ENCODE assay signal across 10 mouse cellular contexts in genomic region chr1:191527089-191527488, GRCm38 (mm10). TPM values are rescaled to one million over a fixed set of nuclear protein-coding genes. Genes with fewer than 3 reads are reported as not detected.
DNase-seq lines count a peak whose midpoint lies in the region; ATAC-seq lines count a peak whose summit lies in the region.
"Had no signal": no experiment of that assay in that cellular context is flagged by ENCODE, and none has a peak within 500 bp of the region (broad histone marks: within the 10 kb centered on the region; RNA-seq: fewer than 3 reads in every experiment).

No protein-coding gene starts in this region.

- intact Hi-C loops in gastrocnemius, postnatal 14 days (cut with DNase I; ENCODE audit: low total_unique reads), result no loop called here
- intact Hi-C loops in gastrocnemius, postnatal 36 days (cut with DNase I), result no loop called here

- ATAC-seq in megakaryocyte, adult 5-6 weeks (ENCODE audit: poor library complexity, severe bottlenecking), result no peak
- 0 out of 2 replicates have a peak, but pooled peaks have one; percentile 18 for ATAC-seq in erythroblast, adult 5-6 weeks (replicated peaks; ENCODE audit: low FRiP score, poor library complexity, severe bottlenecking)

- H3K27me3 ChIP-seq in megakaryocyte, embryonic 14.5 days (replicated peaks), result no peaks in the 10 kb centered on the region
- H3K27me3 ChIP-seq: midbrain, embryonic 12.5 days had no signal

- H3K4me1 ChIP-seq in megakaryocyte, embryonic 14.5 days, result peaks cover 52% of the 10 kb centered on the region
- H3K4me1 ChIP-seq: midbrain, embryonic 12.5 days had no signal

- peaks cover under 1% of the 10 kb centered on the region for H3K36me3 ChIP-seq in megakaryocyte, embryonic 14.5 days (replicated peaks; ENCODE audit: low read length)
- H3K36me3 ChIP-seq: midbrain, embryonic 12.5 days had no signal

- peak overlapping the region; percentile 82 for H3K4me3 ChIP-seq in megakaryocyte, embryonic 14.5 days (replicated peaks)
- H3K4me3 ChIP-seq: midbrain, embryonic 12.5 days had no signal

- no peaks in the 10 kb centered on the region for H3K9me3 ChIP-seq in megakaryocyte, embryonic 14.5 days
- H3K9me3 ChIP-seq: midbrain, embryonic 12.5 days had no signal

- peak; percentile 16 for DNase-seq in gastrocnemius, postnatal 14 days
- DNase-seq in gastrocnemius, postnatal 36 days, result no peak
- DNase-seq in right cerebral cortex, postnatal 10 days (ENCODE audit: low spot score in 2 of 2), result peak; percentile 58 to 74
- DNase-seq in urinary bladder, adult 2 months (ENCODE audit: low spot score), result no peak
- DNase-seq in kidney, postnatal 25 days, result no peak
- DNase-seq: gastrocnemius, postnatal 10 days had no signal

RNA-seq across cellular contexts. Expression of gene Dtl, which starts 48.3 kb away (rescaled TPM):
- total RNA-seq in gastrocnemius, postnatal 14 days (2021), result 1 to 10 TPM in 1 of 2 experiments, under 1 TPM in 1; 1.00 to 2.0 TPM
- under 1 TPM; 0.17 to 0.38 TPM for total RNA-seq in gastrocnemius, postnatal 36 days (2021)
- polyA plus RNA-seq in megakaryocyte, embryonic 14.5 days (2012; ENCODE audit: insufficient read depth, low replicate concordance), result 1.5 and 2.3 TPM in 2 replicates
- total RNA-seq in megakaryocyte, adult 5-6 weeks (2015), result 34.7 and 36.7 TPM in 2 replicates
- 24.2 and 30.4 TPM in 2 replicates for total RNA-seq in megakaryocyte, adult 5-6 weeks (2017)
- total RNA-seq in erythroblast, adult 5-6 weeks (2015; ENCODE audit: low replicate concordance), result 38.0 and 45.3 TPM in 2 replicates
- total RNA-seq in erythroblast, adult 5-6 weeks (2017; ENCODE audit: low replicate concordance), result 29.1 and 30.1 TPM in 2 replicates
- 0.72 and 1.0 TPM in 2 replicates for polyA plus RNA-seq in urinary bladder, adult 2 months (2012; rRNA removed)

RNA-seq across cellular contexts. Expression of gene Ints7, which starts 48.3 kb away (rescaled TPM):
- total RNA-seq in gastrocnemius, postnatal 14 days (2021), result 10 to 100 TPM; 10.1 TPM
- 1 to 10 TPM; 4.9 to 5.7 TPM for total RNA-seq in gastrocnemius, postnatal 36 days (2021)
- 3.4 and 5.8 TPM in 2 replicates for polyA plus RNA-seq in megakaryocyte, embryonic 14.5 days (2012; ENCODE audit: insufficient read depth, low replicate concordance)
- total RNA-seq in megakaryocyte, adult 5-6 weeks (2015), result 18.1 and 18.2 TPM in 2 replicates
- total RNA-seq in megakaryocyte, adult 5-6 weeks (2017), result 33.7 and 37.1 TPM in 2 replicates
- 9.0 and 12.3 TPM in 2 replicates for total RNA-seq in erythroblast, adult 5-6 weeks (2015; ENCODE audit: low replicate concordance)
- total RNA-seq in erythroblast, adult 5-6 weeks (2017; ENCODE audit: low replicate concordance), result 15.1 and 21.8 TPM in 2 replicates
- 22.1 and 24.1 TPM in 2 replicates for polyA plus RNA-seq in urinary bladder, adult 2 months (2012; rRNA removed)

Comparison
In these comparisons a context has a peak if more than half of its experiments do, and no peak if none do; other contexts are left out.
1. DNase-seq: peak in gastrocnemius, postnatal 14 days (single experiment) and right cerebral cortex, postnatal 10 days (2 of 2); none in gastrocnemius, postnatal 36 days (0 of 2), urinary bladder, adult 2 months (single experiment) and kidney, postnatal 25 days (0 of 2).
2. RNA of gene Dtl, which starts 48.3 kb away (total RNA-seq): 29.1 to 45.3 TPM in erythroblast, adult 5-6 weeks and 24.2 to 36.7 TPM in megakaryocyte, adult 5-6 weeks; 1.00 to 2.0 TPM in gastrocnemius, postnatal 14 days and 0.17 to 0.38 TPM in gastrocnemius, postnatal 36 days; every median in the first group is over 4 times any median in the second.